Mouse (Mus musculus): ENCODE data around the gene Pla1a.

- TF ChIP-seq CTCF (IDR thresholded peaks at IDR 0.05; ENCODE audit: low read depth) = no peak
- no peak for TF ChIP-seq EP300 (optimal IDR thresholded peaks at IDR 0.05)
Observed at GRCm38 (mm10) chr16:38398266-38398665, 34.7 kb downstream of the Pla1a start.
